Mouse (Mus musculus): ENCODE measurements around the gene Lpcat4. TPM values are rescaled to one million over a fixed set of nuclear protein-coding genes. Genes with fewer than 3 reads are reported as not detected.

Gene Lpcat4
- total and polyA plus RNA-seq, 3 experiments, result 12.3 to 75.2 (median 17.2) TPM

- no peaks in the 10 kb centered on the region for H3K9me3 ChIP-seq (replicated peaks; ENCODE audit: low read length)
- no peak overlapping the region for H3K9ac ChIP-seq (ENCODE audit: insufficient read depth, low read depth)
- DNase-seq (ENCODE audit: extremely low read depth), result peak; percentile 74
- dilution Hi-C loops (cut with MboI; ENCODE audit: extremely low pct_ligation_motif_present, extremely low pct_unique_long_range_greater_than_20kb, low sequenced_read_pairs), result no loop called here
- no peak overlapping the region for H3K27ac ChIP-seq (ENCODE audit: insufficient read depth, low read depth)
- H3K4me2 ChIP-seq (ENCODE audit: insufficient read depth, low read depth, poor library complexity, severe bottlenecking), result no peak overlapping the region
- no peaks in the 10 kb centered on the region for H3K27me3 ChIP-seq (replicated peaks)
- no peak overlapping the region for H3K4me3 ChIP-seq (replicated peaks in 1 of 3; ENCODE audit: low read depth in 2 of 3, low read length in 2 of 3, poor library complexity in 1 of 3)
- no peaks in the 10 kb centered on the region for H3K79me2 ChIP-seq (replicated peaks; ENCODE audit: control insufficient read depth, extremely low read depth, insufficient read depth, poor library complexity, severe bottlenecking)
- in situ Hi-C loops (cut with MboI; ENCODE audit: low pct_ligation_motif_present, low pct_unique_long_range_greater_than_20kb, low sequenced_read_pairs), result no loop called here
- TF ChIP-seq TBP (conservative IDR thresholded peaks at IDR 0.05; ENCODE audit: low read depth, low read length), result no peak
- peak; percentile 34; the same call in 1 of the 2 replicates for TF ChIP-seq IRF4 (IDR thresholded peaks at IDR 0.05; ENCODE audit: low read depth, low read length)
- peak; percentile 94 for TF ChIP-seq SMC3 (IDR thresholded peaks at IDR 0.05; ENCODE audit: low read depth, low read length)
- peak; percentile 90 for TF ChIP-seq RAD21 (IDR thresholded peaks at IDR 0.05; ENCODE audit: low read depth, low read length)
- peak; percentile 67 for TF ChIP-seq ZC3H11A (IDR thresholded peaks at IDR 0.05; ENCODE audit: low read depth, low read length)
- TF ChIP-seq BHLHE40 (IDR thresholded peaks at IDR 0.05; ENCODE audit: low read depth, low read length), result no peak
- TF ChIP-seq MYC (IDR thresholded peaks at IDR 0.05; ENCODE audit: low read depth, low read length), result 0 out of 2 replicates have a peak, but pooled peaks have one; percentile 18
- TF ChIP-seq E2F4 (IDR thresholded peaks at IDR 0.05; ENCODE audit: insufficient replicate concordance, low read depth, low read length), result no peak
- no peak for TF ChIP-seq PAX5 (IDR thresholded peaks at IDR 0.05; ENCODE audit: low read length)
- peak; percentile 82 to 94 for TF ChIP-seq CTCF (conservative IDR thresholded peaks at IDR 0.05 in 1 of 2, IDR thresholded peaks at IDR 0.05 in 1 of 2; ENCODE audit: low read depth in 2 of 2, low read length in 2 of 2)
- TF ChIP-seq POLR2A (IDR thresholded peaks at IDR 0.05; ENCODE audit: low read depth, low read length), result no peak
- no peak; the same call in 1 of the 2 replicates for TF ChIP-seq NELFE (IDR thresholded peaks at IDR 0.05; ENCODE audit: low read depth, low read length)
- TF ChIP-seq CHD2 (IDR thresholded peaks at IDR 0.05; ENCODE audit: low read length), result no peak
- TF ChIP-seq SIN3A (IDR thresholded peaks at IDR 0.05; ENCODE audit: low read length), result no peak
- no peak for TF ChIP-seq USF1 (IDR thresholded peaks at IDR 0.05; ENCODE audit: low read depth, low read length)
- TF ChIP-seq MXI1 (IDR thresholded peaks at IDR 0.05; ENCODE audit: low read depth, low read length), result no peak
- 0 out of 4 replicates have a peak, but pooled peaks cover 0 to 2% of the 10 kb centered on the region in 2 experiments for H3K4me1 ChIP-seq (ENCODE audit: control insufficient read depth in 1 of 2, insufficient read depth in 2 of 2)
- no peaks in the 10 kb centered on the region for H3K36me3 ChIP-seq (replicated peaks in 1 of 2; ENCODE audit: control insufficient read depth in 1 of 2, insufficient read depth in 1 of 2, low read length in 1 of 2)
Measured at GRCm38 (mm10) chr2:112196859-112197258, 42.4 kb upstream of the Lpcat4 start.

GRCm38 (mm10) chr2:112203056-112203455 is 36.2 kb upstream of the Lpcat4 start:
- Histone ChIP-seq H3K79me2 (replicated peaks; ENCODE audit: control insufficient read depth, extremely low read depth, insufficient read depth, poor library complexity, severe bottlenecking) (no peaks in the 10 kb centered on the region), H3K27ac (ENCODE audit: insufficient read depth, low read depth) (no peak overlapping the region), H3K9me3 (replicated peaks; ENCODE audit: low read length) (no peaks in the 10 kb centered on the region), H3K27me3 (replicated peaks) (no peaks in the 10 kb centered on the region), H3K36me3 (replicated peaks in 1 of 2; ENCODE audit: control insufficient read depth in 1 of 2, insufficient read depth in 1 of 2, low read length in 1 of 2) (no peaks in the 10 kb centered on the region), H3K4me3 (replicated peaks in 1 of 3; ENCODE audit: low read depth in 2 of 3, low read length in 2 of 3, poor library complexity in 1 of 3) (no peak overlapping the region), H3K9ac (ENCODE audit: insufficient read depth, low read depth) (no peak overlapping the region), H3K4me1 (ENCODE audit: control insufficient read depth in 1 of 2, insufficient read depth in 2 of 2) (0 out of 4 replicates have a peak, but pooled peaks cover 0 to 2% of the 10 kb centered on the region in 2 experiments), H3K4me2 (ENCODE audit: insufficient read depth, low read depth, poor library complexity, severe bottlenecking) (no peak overlapping the region)
- in situ Hi-C loops (cut with MboI; ENCODE audit: low pct_ligation_motif_present, low pct_unique_long_range_greater_than_20kb, low sequenced_read_pairs) (no loop called here), dilution Hi-C loops (cut with MboI; ENCODE audit: extremely low pct_ligation_motif_present, extremely low pct_unique_long_range_greater_than_20kb, low sequenced_read_pairs) (no loop called here)
- DNase-seq (ENCODE audit: extremely low read depth), result no peak
- TF ChIP-seq MAZ (IDR thresholded peaks at IDR 0.05; ENCODE audit: low read depth, low read length), result no peak

Measured in CH12.LX (cell line).